20 mouse cellular contexts compared by ENCODE assay signal in the genomic region with DNA sequence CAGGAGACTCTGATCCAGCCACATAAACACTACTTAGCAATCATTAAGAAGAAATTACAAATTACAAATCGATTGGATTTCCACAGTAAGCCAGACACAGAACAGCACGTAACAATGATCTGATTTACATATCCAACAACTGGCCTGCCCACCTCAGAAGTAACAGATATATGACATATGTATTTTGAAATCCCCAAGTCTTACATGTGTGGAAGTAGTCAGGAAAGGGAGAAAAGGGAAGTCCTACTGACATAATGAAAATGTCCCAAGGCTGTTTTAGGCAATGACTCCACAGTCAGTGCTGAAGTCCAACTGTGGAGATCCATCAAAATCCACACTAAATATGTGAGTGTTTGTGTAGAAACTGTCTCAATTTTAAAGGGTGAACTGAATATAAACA.
"Had no signal": no experiment of that assay in that cellular context is flagged by ENCODE, and none has a peak within 500 bp of the region (broad histone marks: within the 10 kb centered on the region; RNA-seq: fewer than 3 reads in every experiment).

No protein-coding gene starts in this region.

- H3K4me3 ChIP-seq: liver, embryonic 13.5 days; liver, embryonic 15.5 days; lung, embryonic 15.5 days; midbrain, embryonic 10.5 days; midbrain, embryonic 12.5 days; myocyte; neural tube, embryonic 13.5 days; neural tube, embryonic 15.5 days; stomach, embryonic 15.5 days had no signal

- H3K4me2 ChIP-seq: liver, embryonic 13.5 days; liver, embryonic 15.5 days; lung, embryonic 15.5 days; midbrain, embryonic 12.5 days; neural tube, embryonic 13.5 days; neural tube, embryonic 15.5 days; stomach, embryonic 15.5 days had no signal

- H3K9ac ChIP-seq: liver, embryonic 13.5 days; liver, embryonic 15.5 days; liver, postnatal 0 days; lung, embryonic 15.5 days; midbrain, embryonic 12.5 days; neural tube, embryonic 13.5 days; neural tube, embryonic 15.5 days; stomach, embryonic 15.5 days had no signal

- ATAC-seq: liver, postnatal 0 days; midbrain, embryonic 16.5 days had no signal

- H3K4me1 ChIP-seq: liver, embryonic 13.5 days; liver, embryonic 15.5 days; midbrain, embryonic 12.5 days; stomach, embryonic 15.5 days had no signal

- H3K27ac ChIP-seq: liver, embryonic 13.5 days; liver, embryonic 15.5 days; lung, embryonic 15.5 days; midbrain, embryonic 10.5 days; midbrain, embryonic 12.5 days; neural tube, embryonic 13.5 days; neural tube, embryonic 15.5 days; stomach, embryonic 15.5 days; stomach, postnatal 0 days had no signal

- DNase-seq: liver, embryonic 13.5 days; liver, postnatal 0 days; lung, adult 2 months; lung, postnatal 10 days; lung, postnatal 36 days; midbrain, embryonic 14.5 days; right cerebral cortex, postnatal 14 days; thymus, adult 18-20 months; thymus, postnatal 14 days; thymus, postnatal 36 days had no signal

- H3K9me3 ChIP-seq: liver, embryonic 13.5 days; liver, embryonic 15.5 days; lung, embryonic 15.5 days; midbrain, embryonic 10.5 days; midbrain, embryonic 12.5 days; neural tube, embryonic 13.5 days; neural tube, embryonic 15.5 days; stomach, embryonic 15.5 days had no signal

- H3K27me3 ChIP-seq: liver, embryonic 13.5 days; liver, embryonic 15.5 days; lung, embryonic 15.5 days; midbrain, embryonic 12.5 days; neural tube, embryonic 13.5 days; neural tube, embryonic 15.5 days; stomach, embryonic 15.5 days had no signal
